In the genomic region with DNA sequence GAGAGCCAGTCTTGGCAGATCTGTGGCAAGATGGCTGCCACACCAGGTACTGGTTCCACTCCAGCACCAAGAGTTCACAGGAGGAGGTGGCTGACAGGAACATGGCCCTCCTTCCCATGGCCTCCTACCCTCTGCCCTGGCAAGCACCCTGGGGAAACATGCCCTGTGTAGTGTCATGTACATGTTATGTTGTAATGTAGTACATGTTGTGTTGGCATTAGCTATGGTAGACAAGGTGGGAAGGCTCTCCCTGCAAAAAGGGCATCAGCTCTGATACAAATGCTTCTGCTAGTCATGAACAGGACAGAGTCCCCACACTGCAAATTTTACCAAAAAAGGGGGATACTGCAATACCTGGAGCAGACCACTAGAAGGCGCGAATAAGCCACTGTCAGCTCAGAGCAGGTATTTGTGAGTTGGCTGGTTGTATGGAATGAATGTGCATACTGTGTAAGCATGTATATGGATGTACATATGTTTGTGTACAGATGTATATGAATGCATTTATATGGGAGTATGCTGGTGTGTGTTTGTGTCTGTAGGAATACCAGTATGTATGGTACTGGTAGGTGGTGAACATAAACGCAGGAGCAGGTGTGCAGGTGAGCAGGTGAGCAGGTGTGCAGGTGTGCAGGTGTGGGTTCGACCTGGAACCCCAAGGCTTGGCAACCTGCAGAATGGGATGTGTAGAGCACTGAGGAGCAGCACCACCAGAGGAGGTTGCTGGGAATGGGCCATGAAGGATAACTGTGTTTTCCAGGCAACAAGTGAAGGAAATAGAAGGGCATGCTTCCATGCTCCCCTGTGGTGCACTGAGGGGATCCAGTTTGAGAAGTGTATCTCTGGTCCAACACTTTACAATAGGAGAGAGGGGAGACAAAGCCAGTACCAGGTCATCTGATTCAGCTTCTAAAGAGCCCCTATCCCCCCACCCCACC, we compare ENCODE assay signal across 8 mouse cellular contexts. TPM values are rescaled to one million over a fixed set of nuclear protein-coding genes. Genes with fewer than 3 reads are reported as not detected.
DNase-seq lines count a peak whose midpoint lies in the region; ATAC-seq and TF ChIP-seq lines count a peak whose summit lies in the region.
"Had no signal": no experiment of that assay in that cellular context is flagged by ENCODE, and none has a peak within 500 bp of the region (broad histone marks: within the 10 kb centered on the region; RNA-seq: fewer than 3 reads in every experiment).

No protein-coding gene starts in this region.

- H3K9me3 ChIP-seq in megakaryocyte, embryonic 14.5 days: no peaks in the 10 kb centered on the region
- H3K9me3 ChIP-seq in liver, embryonic 15.5 days (replicated peaks): no peaks in the 10 kb centered on the region
- H3K9me3 ChIP-seq: midbrain, embryonic 12.5 days had no signal

- peak overlapping the region; percentile 78 for H3K27ac ChIP-seq in liver, embryonic 15.5 days (replicated peaks)
- H3K27ac ChIP-seq: midbrain, embryonic 12.5 days had no signal

- 36% methylated on average over 4 of the region's 4 CpGs for WGBS in liver, embryonic 15.5 days (ENCODE audit: insufficient replicate concordance)

- no peaks in the 10 kb centered on the region for H3K36me3 ChIP-seq in megakaryocyte, embryonic 14.5 days (replicated peaks; ENCODE audit: low read length)
- H3K36me3 ChIP-seq in liver, embryonic 15.5 days (replicated peaks): no peaks in the 10 kb centered on the region; the same call in 1 of the 2 replicates
- H3K36me3 ChIP-seq: midbrain, embryonic 12.5 days had no signal

- H3K4me1 ChIP-seq in megakaryocyte, embryonic 14.5 days: peaks cover 46% of the 10 kb centered on the region
- H3K4me1 ChIP-seq in liver, embryonic 15.5 days (replicated peaks): peaks cover 42% of the 10 kb centered on the region

- peak; percentile 87 for TF ChIP-seq CTCF in Patski (IDR thresholded peaks at IDR 0.05)

- no peak overlapping the region for H3K4me2 ChIP-seq in liver, embryonic 15.5 days
- H3K4me2 ChIP-seq: midbrain, embryonic 12.5 days had no signal

- DNase-seq in Patski (ENCODE audit: low read depth, low spot score): no peak
- DNase-seq in cerebellum, postnatal 10 days: peak; percentile 65 to 75
- peak; percentile 48 for DNase-seq in kidney, postnatal 14 days
- peak; percentile 13 for DNase-seq in telencephalon, adult 2 months (ENCODE audit: low read depth, low spot score)

- CTCF ChIA-PET in Patski (lab: Charles Lee): interaction anchor here (1.4 to 2.1 kb wide), 3 partner anchors 31 to 109 kb away, joined by 5 to 10 read pairs (median 7); no protein-coding TSS in a partner anchor

- no peak overlapping the region for H3K9ac ChIP-seq in liver, embryonic 15.5 days
- H3K9ac ChIP-seq: midbrain, embryonic 12.5 days had no signal

- no peak for ATAC-seq in megakaryocyte, adult 5-6 weeks (ENCODE audit: poor library complexity, severe bottlenecking)
- ATAC-seq in Patski: no peak
- ATAC-seq in liver, embryonic 15.5 days (ENCODE audit: insufficient read depth): no peak

- H3K4me3 ChIP-seq in megakaryocyte, embryonic 14.5 days (replicated peaks): peak overlapping the region; percentile 65
- H3K4me3 ChIP-seq in liver, embryonic 15.5 days (replicated peaks): no peak overlapping the region
- H3K4me3 ChIP-seq: midbrain, embryonic 12.5 days had no signal

- H3K27me3 ChIP-seq in megakaryocyte, embryonic 14.5 days (replicated peaks): peaks cover 15% of the 10 kb centered on the region
- H3K27me3 ChIP-seq in Patski: no peaks in the 10 kb centered on the region
- H3K27me3 ChIP-seq in liver, embryonic 15.5 days: peaks cover 10% of the 10 kb centered on the region; the same call in 1 of the 2 replicates
- H3K27me3 ChIP-seq: midbrain, embryonic 12.5 days had no signal

- POLR2A ChIA-PET in Patski (lab: Charles Lee): no interaction called here

- in situ Hi-C loops in Patski (cut with MboI; ENCODE audit: low pct_unique_long_range_greater_than_20kb): loop anchor here (5.0 to 25.0 kb wide), 2 partner anchors 118 to 187 kb away; a partner anchor contains a TSS

RNA-seq across cellular contexts. Expression of a gene that starts 2.9 kb away (rescaled TPM):
- 9.0 and 55.5 TPM in 2 replicates for polyA plus RNA-seq in megakaryocyte, embryonic 14.5 days (2012; ENCODE audit: insufficient read depth, low replicate concordance)
- 39.8 TPM in 2 replicates for total RNA-seq in megakaryocyte, adult 5-6 weeks (2015)
- total RNA-seq in megakaryocyte, adult 5-6 weeks (2017): 19.0 and 20.9 TPM in 2 replicates
- 66.1 TPM for polyA plus RNA-seq in Patski (2021)
- 437 and 467 TPM in 2 replicates for polyA plus RNA-seq in liver, embryonic 15.5 days (2015; fragmentation: Nextera tagmentation; extraction: Ambion mirVana)

RNA-seq across cellular contexts. Expression of a gene that starts 41.3 kb away (rescaled TPM):
- polyA plus RNA-seq in megakaryocyte, embryonic 14.5 days (2012; ENCODE audit: insufficient read depth, low replicate concordance): 3.2 and 4.7 TPM in 2 replicates
- 3.4 and 4.4 TPM in 2 replicates for total RNA-seq in megakaryocyte, adult 5-6 weeks (2015)
- total RNA-seq in megakaryocyte, adult 5-6 weeks (2017): 10.2 and 24.2 TPM in 2 replicates
- polyA plus RNA-seq in Patski (2021): 38.9 TPM
- 4.9 and 5.6 TPM in 2 replicates for polyA plus RNA-seq in liver, embryonic 15.5 days (2015; fragmentation: Nextera tagmentation; extraction: Ambion mirVana)
